Mouse (Mus musculus) ovary, postnatal 14 days (tissue): Measurements from ENCODE around the gene Zfp61.
A peak's percentile ranks its signal among the peaks of the same experiment; 100 is the strongest.

Source experiments
- DNase-seq: peaks from one replicate; pipeline ENCODE4 v3.0.0; 2022; ENCODE audit warnings: low spot score

Gene Zfp61

GRCm38 (mm10) chr7:24300771-24301282, at the start of gene Zfp61:
Gene Zfp61, minus strand, starts transcription at chr7:24301232.
- no peak for DNase-seq

DNA sequence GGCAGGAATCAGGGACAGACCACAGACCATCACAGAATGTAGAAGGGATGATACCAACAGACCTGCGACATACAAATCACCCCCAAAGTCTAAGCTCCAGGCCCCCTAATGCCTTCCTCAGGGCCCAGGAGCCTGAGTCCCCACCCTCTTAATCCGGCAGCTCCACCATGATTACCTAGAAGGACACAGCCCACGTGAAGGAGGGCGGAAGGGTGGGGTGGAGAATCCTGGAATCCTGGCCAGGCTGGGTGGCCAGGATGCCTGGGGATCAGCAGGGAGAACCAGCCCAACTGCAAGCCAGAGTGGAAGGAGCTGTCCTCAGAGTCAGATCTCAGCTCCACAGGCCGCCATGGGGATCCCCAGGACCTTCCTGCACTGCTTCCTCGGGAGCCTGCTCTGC, 47.9 kb upstream of the Zfp61 start, which contains the start of gene Lypd5:
Gene Lypd5 (plus strand): TSS at position 301 of the 400 bp plus-strand sequence.
- DNase-seq = no peak

DNA sequence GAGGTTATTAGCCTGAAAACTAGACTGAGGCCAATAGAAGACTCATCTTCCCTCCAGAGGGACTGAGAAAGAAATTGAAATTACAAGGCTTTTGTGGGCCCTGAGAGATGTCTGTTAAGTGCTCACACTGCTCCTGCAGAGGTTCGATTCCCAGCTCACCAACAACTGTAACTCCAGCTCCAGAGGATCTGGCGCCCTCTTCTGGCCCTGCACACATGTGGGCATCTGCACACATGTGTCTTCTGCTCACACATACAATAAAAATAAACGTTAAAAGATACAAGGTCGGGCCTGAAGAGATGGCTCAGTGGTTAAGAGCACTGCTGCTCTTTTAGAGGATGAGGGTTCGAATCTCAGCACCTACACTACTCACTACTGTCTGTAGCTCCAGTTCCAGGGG, 45.4 kb upstream of the Zfp61 start:
- DNase-seq = no peak

GRCm38 (mm10) chr7:24343701-24344272, 42.8 kb upstream of the Zfp61 start:
- no peak for DNase-seq

GRCm38 (mm10) chr7:24338241-24338640, 37.2 kb upstream of the Zfp61 start:
- no peak for DNase-seq

GRCm38 (mm10) chr7:24335699-24336309, 34.8 kb upstream of the Zfp61 start:
- peak; percentile 57 for DNase-seq

GRCm38 (mm10) chr7:24333304-24333986, 32.4 kb upstream of the Zfp61 start, which contains the start of gene Tescl:
Gene Tescl, minus strand, starts transcription at chr7:24333936.
- DNase-seq = no peak

DNA sequence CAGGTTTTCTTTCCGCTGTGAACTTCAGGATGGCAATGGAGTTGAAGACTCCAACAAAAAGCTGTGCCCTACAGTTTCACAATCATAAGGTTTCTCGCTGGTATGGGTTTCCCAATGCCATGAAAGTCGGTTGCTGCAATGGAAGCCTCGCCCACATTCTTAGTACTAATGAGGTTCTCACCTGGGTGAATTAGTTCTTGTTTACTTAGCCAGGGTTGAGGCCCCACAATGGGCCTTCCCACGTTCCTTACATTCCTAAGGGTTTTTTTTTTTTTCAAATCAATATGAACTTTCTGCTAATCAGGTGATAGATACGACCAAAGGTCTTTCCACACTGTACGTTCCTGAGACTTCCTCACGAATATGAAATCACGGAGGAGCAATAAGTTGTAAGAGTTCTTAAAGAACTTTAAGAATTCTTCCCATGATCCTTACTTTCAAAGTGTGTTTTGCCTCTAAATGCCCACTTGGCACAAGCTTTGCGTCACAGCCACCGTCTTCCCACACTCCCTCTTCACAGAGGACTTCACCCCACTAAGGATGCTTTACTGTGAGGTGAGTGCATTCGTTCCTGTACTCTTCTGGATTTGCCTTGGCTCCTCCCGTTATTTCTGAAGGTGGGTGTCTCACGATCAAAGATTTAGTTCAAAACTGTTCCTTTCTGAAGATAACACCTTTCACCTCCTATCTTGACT, 26.4 kb upstream of the Zfp61 start:
- DNase-seq = no peak

GRCm38 (mm10) chr7:24326273-24327135, 25.5 kb upstream of the Zfp61 start:
- no peak for DNase-seq

GRCm38 (mm10) chr7:24325675-24326128, 24.7 kb upstream of the Zfp61 start:
- peak; percentile 7 for DNase-seq

DNA sequence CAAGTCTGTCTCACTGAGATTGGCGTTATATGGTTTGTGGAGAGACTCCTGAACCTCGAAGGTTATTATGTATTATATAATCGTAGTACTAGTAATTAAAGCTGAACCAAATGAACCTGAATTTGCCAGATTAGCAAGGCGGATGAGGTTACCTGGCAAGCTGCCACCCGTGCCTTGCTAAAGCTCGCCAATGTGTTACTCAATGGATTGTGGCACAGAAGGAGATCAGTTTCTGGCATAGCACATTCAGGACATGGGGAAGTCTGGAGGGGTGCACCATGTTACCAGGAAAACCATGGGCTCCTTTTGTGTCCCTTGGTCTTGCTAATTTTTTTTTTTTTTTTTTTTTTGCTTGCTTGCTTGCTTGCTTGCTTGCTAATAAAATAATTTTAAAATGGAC, 24.2 kb upstream of the Zfp61 start:
- DNase-seq = peak; percentile 15

- no peak for DNase-seq
Measured at GRCm38 (mm10) chr7:24322593-24322992, 21.6 kb upstream of the Zfp61 start.

DNA sequence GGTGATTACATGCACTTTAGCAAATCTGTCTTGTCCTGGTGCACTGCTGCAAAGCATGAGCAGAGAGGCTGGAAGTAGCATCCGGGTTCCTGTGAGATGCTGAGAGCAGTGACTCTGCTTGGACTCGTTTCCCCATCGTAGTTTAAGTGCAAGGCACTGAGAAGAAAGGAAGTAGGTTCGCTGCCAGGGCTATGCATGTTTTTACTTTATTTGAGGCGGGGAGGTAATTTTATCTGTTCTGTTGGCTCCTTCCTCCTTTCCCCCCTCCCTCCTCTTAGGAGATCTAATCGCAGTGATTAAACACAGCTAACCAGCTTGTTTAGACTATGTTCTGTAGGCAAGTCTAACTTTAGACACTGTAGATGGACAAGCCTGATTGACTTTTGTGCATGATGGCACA, 17.9 kb upstream of the Zfp61 start:
- no peak for DNase-seq

- DNase-seq = peak; percentile 85
Measured at GRCm38 (mm10) chr7:24316567-24317092, 15.6 kb upstream of the Zfp61 start, which contains the start of gene Zfp94. Gene Zfp94, minus strand, starts transcription at chr7:24316666.

- no peak for DNase-seq
Measured at GRCm38 (mm10) chr7:24315726-24316566, 14.9 kb upstream of the Zfp61 start.

DNA sequence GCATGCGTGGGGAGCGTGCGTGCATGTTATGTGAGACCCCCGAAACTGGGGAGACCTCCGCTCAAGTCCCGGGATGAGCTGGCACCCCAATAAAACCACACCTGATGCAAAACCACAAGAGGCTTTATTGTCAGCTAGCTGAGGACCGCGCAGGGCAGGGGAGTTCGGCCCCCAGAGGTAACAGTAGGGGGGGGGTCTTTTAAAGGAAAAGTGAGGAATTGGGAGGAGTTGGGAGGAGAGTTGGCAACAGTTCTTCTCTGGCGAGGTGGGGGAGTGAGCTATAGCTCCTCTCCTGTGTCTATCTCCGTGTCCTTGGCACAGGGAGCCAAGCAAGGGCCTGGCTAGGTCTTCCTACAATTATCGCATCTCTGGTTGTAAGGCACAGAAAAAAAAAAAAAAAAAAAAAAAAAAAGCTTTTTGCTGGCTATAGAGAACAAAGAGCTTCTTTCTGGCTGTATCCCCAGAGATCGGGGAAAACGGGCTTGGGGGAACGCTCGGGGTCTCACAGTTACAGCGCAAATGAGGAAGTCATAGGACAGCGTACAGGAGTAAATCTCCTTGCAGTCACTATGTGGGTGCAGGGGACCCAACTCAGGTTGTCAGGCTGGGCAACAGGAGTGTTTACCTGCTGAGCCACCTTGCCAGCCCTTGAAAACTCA, 1.1 kb downstream of the Zfp61 start:
- DNase-seq = no peak

DNA sequence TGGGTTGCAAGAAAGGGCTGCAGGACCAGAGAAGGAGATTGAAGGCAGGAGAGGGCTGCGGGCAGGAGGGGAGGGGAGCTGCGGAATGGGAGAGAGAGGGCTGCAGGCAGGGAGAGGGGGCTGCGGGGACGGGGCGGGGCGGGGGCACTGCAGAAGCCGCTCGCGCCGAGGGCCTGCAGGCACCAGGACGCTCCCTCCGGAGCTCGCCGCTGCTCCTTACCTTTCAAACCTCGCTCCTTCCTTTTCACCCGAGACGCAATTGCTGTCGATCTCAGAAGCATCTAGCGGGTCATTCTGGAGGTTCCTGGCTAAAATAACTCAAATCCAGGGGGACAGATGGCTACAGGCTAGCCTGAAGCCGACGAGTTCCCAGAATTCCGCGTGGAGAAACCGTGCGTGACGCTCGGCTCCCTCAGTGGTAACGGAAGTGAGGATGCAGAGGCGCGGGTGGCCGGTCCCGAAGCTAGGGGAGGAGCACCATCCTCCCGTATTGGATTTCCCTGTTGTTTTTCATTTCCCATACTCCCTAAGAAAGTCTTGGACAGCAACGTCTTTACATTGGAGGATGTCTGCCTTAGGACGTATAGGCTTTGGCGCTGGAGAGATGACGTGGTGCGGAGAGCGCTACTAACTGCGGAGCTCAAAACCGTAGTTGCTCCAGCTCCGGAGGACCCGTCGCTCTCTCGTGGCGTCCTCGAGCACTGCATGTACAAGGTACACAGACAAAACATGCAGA, 1.9 kb downstream of the Zfp61 start:
- peak; percentile 50 for DNase-seq

GRCm38 (mm10) chr7:24298635-24298972, 2.4 kb downstream of the Zfp61 start:
- DNase-seq = no peak
